Mouse (Mus musculus): ENCODE results near the gene Dnase2b.

The Dnase2b gene

DNA sequence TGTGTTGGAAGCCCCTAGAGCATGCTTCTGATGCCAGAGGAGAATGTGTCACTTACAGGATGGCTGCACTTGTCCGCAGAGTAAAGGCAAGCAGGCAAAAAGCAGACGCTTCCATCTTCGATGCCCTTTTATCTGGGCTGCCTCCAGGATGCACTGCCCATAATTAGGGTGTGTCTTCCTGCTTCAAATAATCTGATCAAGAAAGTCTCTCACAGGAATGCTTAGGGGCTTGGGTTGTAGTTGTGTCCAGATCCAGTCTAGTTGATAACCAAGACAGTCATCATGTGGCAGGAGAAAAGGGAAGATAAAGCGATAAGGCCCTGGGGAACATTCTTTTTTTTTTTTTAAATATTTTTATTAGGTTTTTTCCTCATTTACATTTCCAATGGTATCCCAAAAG lies at the start of gene Dnase2b:
TSS of gene Dnase2b (minus strand) at position 101 of the 400 bp plus-strand sequence.
- DNase-seq (ENCODE audit: extremely low read depth, low read depth, low spot score): no peak

DNA sequence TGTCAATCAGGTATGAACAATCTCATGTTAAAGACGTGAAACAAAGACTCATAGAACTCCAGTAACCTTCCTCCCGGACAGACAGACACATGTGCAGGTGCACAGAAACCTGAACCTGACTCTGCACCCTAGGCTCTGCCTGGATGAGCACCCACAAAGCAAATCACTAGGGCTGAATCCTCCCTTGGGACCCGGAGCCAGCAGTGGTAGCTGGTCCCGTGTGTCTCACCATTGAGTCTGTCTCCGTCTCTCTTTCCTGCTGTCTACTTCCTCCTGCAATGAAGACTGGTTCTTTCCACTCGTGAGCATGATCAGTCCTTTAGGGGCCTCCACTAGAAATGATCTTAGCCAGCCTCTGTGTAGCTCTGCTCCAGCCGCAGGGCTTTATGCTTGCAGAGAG lies 46.5 kb upstream of the Dnase2b start:
- no peak for DNase-seq (ENCODE audit: extremely low read depth, low read depth, low spot score)

DNA sequence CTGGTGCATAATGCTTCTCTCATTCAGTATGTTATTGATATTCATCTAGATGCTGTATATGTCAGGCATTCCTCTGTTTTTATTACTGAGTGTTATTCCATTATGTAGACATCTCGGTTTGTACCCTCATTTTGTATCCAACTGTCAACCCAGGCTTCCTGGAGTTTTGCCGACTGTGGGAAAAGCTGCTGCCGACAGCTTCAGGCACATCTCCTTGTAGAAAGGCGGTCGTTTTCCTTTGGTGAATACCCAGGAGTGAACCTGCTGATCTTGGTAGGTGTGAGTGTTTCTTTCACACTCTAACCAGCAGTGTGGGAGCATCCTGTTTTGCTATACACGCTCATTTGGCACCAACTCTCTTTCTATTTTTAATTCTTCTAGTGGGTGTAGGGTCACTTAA lies 45.6 kb upstream of the Dnase2b start:
- DNase-seq (ENCODE audit: extremely low read depth, low read depth, low spot score): no peak

GRCm38 (mm10) chr3:146659321-146659720 lies 43.9 kb upstream of the Dnase2b start:
- no peak for DNase-seq (ENCODE audit: extremely low read depth, low read depth, low spot score)

DNA sequence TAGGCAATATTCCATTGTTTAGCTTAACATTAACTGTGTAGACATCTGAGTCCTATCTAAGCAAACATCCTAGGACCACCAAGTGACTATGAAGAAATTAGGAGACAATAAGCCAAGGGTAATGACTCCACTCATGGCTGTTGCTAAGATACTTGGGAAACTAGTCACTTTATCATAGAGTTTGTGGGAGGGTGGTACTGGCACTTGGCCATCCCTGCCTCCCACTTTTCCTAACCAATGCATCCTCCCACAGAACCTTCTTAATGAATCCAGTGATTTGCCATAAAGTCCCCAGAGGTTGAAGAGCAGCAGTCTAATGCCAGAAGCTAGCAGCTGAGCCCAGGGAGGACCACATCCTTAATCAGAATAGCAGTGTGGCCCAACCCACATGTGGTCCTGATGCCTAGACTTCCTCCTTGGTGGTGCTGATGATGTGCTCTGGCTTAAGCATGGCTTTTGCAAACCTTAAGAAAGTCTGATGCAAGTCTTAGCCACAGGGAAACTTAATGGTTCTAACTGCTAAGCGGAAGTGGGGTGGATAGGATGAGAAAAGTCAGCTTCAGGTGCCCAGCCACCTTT lies 42.8 kb upstream of the Dnase2b start:
- DNase-seq (ENCODE audit: extremely low read depth, low read depth, low spot score): no peak

- no peak for DNase-seq (ENCODE audit: extremely low read depth, low read depth, low spot score)
These were observed 42.0 kb upstream of the Dnase2b start for GRCm38 (mm10) chr3:146657433-146657832.

DNA sequence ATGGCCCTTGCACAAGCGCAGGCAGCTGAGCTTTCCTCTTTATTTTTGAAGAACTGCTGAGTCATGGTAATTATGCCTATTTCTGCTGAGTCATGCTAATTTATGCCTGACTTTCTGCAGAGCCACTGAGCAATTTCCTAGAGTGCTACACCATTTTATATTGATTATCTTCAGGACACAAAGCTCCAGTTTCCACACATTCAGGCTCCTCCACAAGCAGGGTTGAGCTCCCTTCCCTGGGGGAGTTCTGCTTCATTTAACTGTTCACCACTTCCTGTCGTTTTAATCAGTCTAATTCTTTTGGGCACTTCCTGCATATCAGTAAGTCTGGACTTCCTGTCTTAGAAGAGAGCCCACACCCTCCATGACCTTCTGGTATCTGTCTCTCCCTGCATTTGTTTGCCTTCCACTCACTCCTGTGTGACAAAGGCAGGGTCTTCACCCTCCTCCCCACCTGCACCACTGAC lies 39.7 kb upstream of the Dnase2b start:
- DNase-seq (ENCODE audit: extremely low read depth, low read depth, low spot score): no peak

DNA sequence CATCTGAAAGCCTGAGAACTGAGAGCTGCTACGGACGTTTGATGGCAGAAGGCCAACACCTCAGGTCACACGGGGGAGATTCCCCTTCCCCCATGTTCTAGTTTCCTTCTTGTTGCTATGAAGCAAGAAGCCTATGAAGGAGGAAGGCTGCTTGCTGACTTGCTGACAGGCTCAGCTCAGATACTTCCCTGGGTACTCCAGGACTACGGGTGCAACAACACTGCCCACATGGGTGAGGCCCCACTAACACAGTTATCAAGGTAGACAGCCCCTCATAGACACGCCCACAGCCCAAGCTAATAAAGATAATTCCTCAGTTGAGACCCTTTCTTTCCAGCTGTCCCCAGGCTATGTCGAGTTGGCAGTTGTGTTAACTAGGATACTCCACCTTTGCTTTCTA lies 38.3 kb upstream of the Dnase2b start:
- no peak for DNase-seq (ENCODE audit: extremely low read depth, low read depth, low spot score)

GRCm38 (mm10) chr3:146652431-146652830 lies 37.0 kb upstream of the Dnase2b start:
- DNase-seq (ENCODE audit: extremely low read depth, low read depth, low spot score): no peak

GRCm38 (mm10) chr3:146651217-146651616 lies 35.8 kb upstream of the Dnase2b start, which contains the start of gene 4930503B20Rik:
4930503B20Rik (minus strand) TSS chr3:146651317.
- no peak for DNase-seq (ENCODE audit: extremely low read depth, low read depth, low spot score)

GRCm38 (mm10) chr3:146650716-146651115 lies 35.3 kb upstream of the Dnase2b start:
- DNase-seq (ENCODE audit: extremely low read depth, low read depth, low spot score): no peak

GRCm38 (mm10) chr3:146649311-146649894 lies 34.0 kb upstream of the Dnase2b start:
- no peak for DNase-seq (ENCODE audit: extremely low read depth, low read depth, low spot score)

DNA sequence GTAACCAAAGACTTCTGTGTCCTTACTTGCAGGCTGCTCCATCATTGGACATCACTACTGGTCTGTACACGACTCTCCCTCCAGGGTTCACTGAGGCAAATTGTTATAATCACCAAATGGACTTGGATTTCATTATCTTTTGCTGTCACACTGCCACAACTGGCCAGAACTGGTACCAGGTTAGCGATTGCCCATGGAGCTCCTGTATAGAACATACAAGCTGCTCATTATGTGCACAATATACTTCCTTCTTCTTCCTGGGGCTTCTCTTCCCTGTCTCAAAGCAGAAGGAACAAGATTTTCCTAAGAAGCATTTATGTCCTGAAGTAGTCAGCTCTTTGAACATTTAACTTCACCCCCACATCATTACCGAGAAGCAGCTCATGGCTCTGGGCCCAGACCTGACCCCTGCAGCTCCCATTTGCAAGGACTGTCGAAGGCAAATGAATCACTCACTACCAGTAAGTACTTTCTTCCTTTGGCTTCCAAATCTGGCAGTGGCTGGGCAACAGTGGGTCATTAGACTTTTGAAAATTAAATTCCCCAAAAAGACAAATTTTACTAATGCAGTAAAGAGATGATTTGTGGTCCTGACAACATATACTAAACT lies 26.5 kb upstream of the Dnase2b start:
- no peak for DNase-seq (ENCODE audit: extremely low read depth, low read depth, low spot score)

- no peak for DNase-seq (ENCODE audit: extremely low read depth, low read depth, low spot score)
These were observed 17.1 kb upstream of the Dnase2b start for GRCm38 (mm10) chr3:146632506-146632905.

DNA sequence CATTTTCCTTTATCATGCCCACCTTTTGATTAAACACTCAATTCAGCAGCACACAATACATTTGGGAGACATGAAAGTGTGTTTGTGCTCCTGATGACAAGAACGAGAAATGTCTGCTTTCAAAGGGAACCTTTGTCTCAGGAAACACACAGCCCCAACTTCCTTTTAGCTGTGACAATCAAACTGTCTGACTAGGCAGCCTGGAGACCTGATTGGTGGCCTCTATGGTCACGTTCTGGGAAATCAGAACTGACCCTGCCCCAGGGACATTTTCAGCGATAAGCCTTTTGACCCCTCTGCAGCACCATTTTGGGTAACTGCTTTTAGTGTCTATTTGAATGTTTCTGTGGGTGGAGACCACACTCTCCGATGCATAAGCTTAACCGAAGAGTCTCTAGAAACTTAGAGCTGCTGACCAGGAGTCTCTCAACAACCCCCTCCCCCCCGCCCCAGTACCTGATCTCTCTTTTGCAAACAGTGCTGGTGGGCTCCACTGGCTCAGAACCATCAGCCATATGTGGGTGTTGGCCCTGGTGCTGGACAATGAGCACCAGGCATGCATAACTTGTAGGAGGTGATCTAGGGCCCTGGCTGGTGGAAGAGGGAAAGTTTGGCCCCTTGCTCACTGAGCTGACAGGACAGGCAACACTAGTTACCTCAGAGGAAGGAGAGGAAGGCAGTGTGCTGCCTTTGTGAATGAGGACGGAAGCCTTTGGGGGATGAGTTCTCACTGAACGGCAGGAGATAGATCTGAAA lies 13.0 kb upstream of the Dnase2b start:
- DNase-seq (ENCODE audit: extremely low read depth, low read depth, low spot score): no peak

GRCm38 (mm10) chr3:146625766-146626165 lies 10.4 kb upstream of the Dnase2b start:
- no peak for DNase-seq (ENCODE audit: extremely low read depth, low read depth, low spot score)

GRCm38 (mm10) chr3:146621966-146622365 lies 6.6 kb upstream of the Dnase2b start:
- no peak for DNase-seq (ENCODE audit: extremely low read depth, low read depth, low spot score)

DNA sequence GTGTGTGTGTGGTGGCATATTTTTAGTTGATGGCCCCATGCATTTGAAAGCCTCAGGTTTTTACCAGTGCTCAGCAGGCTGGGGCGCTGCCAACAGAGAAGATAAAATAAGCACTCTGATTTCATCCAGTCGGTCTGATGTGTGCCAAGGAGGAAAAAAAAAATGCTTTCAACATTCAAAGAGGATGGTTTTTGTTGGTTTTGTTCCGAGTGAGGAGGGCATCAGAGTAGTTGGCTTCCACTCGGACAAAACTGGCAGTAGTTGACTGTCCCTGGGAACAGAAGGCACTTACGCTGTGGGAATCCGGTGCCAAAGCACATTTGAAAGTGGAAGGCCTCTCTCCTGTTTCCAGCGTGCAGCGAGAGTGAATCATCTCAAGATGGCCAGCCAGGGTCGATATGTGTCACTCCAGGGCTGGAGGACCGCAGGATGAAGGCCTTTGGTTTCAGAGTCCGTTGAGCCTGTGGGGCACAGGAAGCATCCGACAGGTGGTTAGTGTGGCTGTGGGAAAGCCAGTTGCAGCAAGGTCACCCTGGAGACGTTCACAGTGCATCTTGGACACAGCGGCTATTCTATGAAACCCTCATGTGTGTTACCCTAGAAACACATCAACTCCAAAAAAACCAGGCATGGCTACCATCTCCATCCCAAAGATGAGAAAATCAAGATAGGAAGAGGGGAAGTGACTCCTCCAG lies 5.3 kb upstream of the Dnase2b start:
- DNase-seq (ENCODE audit: extremely low read depth, low read depth, low spot score): no peak

DNA sequence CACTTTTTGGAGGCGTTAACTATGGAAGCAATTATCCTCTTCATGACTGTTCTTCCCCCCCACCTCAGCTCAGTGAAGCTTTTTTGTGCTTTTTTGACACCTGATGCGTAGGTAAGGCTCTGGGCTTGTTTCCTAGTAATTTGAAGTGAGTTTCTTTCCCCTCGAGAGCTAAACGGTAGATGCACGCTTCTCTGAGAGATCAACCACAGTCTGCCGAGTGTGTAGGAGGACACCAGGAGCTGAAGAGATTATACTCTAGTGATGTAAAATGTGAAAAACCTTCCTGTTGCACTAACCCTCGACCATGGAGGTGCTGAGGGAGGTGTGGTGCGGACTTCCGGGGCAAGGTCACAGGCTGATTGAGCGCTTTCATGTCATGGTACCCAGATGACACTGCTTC lies 4.7 kb upstream of the Dnase2b start:
- DNase-seq (ENCODE audit: extremely low read depth, low read depth, low spot score): no peak

GRCm38 (mm10) chr3:146618357-146618756 lies 3.0 kb upstream of the Dnase2b start:
- no peak for DNase-seq (ENCODE audit: extremely low read depth, low read depth, low spot score)

DNA sequence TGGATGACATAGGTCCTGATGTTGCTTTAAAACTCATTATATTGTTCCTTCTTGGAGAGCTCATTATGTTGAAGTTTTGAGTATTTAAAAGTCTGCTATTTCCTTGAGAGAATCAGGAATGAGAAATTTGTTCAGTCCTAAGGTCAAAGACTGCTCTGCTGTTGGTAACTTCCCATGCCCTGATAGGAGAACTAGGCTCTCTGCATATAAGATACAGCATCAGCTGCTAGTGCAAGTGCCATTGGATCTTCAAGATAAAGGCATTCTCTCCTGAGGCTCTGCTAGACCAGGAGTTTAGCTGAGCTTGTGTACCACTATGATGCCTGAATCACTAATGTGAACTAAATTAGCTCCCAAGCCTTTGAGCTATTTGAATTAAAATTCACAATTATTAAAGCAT lies 2.5 kb upstream of the Dnase2b start:
- no peak for DNase-seq (ENCODE audit: extremely low read depth, low read depth, low spot score)
